In the genomic region with DNA sequence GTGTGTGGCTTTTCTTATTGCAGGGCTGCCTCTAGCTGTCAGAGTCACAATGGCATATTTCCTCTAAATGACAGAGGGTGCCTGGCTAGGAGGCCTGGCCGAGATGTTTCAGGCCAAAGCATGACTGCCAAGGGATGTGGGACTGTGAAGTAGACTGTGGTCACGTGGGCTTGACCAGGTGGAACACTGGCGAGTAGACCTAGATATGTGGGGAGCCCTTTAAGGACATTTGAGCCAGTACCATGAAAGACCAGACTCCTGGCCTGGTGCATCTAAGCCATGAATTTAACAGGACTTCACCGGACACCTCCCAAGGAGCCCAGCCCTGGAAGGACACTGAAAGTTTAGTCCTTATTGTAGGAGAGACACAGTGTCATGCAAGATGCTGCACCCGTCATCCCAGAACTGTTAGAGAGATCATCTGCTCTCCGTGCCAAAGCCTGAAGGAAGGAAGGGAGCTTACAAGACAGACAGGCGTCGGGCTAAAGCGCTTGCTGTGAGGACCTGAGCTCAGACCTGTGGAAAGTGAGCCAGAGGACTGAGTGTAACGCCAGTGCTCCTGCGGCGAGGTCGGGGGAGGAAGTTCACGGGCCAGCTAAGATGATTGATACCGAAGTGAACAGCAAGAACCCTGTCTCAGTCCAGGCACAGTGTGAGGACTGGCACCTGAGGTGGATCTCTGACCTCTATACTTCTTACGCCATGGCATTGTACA, we compare ENCODE assay signal across 14 mouse cellular contexts. TPM values are rescaled to one million over a fixed set of nuclear protein-coding genes. Genes with fewer than 3 reads are reported as not detected.
DNase-seq lines count a peak whose midpoint lies in the region; ATAC-seq and TF ChIP-seq lines count a peak whose summit lies in the region.
"Had no signal": no experiment of that assay in that cellular context is flagged by ENCODE, and none has a peak within 500 bp of the region (broad histone marks: within the 10 kb centered on the region; RNA-seq: fewer than 3 reads in every experiment).

No protein-coding gene starts in this region.

- no peaks in the 10 kb centered on the region for H3K27me3 ChIP-seq in forebrain, postnatal 0 days (ENCODE audit: insufficient read depth, low read length)
- H3K27me3 ChIP-seq in neural tube, embryonic 12.5 days (replicated peaks), result 0 out of 2 replicates have a peak, but pooled peaks cover 13% of the 10 kb centered on the region

- H3K4me2 ChIP-seq in forebrain, postnatal 0 days (ENCODE audit: low read depth), result peak overlapping the region; percentile 83
- H3K4me2 ChIP-seq in neural tube, embryonic 12.5 days (replicated peaks), result peak overlapping the region; percentile 96

- H3K4me3 ChIP-seq in left cerebral cortex, adult 2 months, result peak overlapping the region; percentile 78; the same call in 1 of the 2 replicates
- no peak overlapping the region for H3K4me3 ChIP-seq in forebrain, postnatal 0 days (ENCODE audit: low read depth, low read length)
- no peak overlapping the region for H3K4me3 ChIP-seq in neural tube, embryonic 12.5 days
- H3K4me3 ChIP-seq: erythroblast, embryonic 14.5 days had no signal

- no peaks in the 10 kb centered on the region for H3K9me3 ChIP-seq in forebrain, postnatal 0 days (ENCODE audit: low read length)
- no peaks in the 10 kb centered on the region for H3K9me3 ChIP-seq in neural tube, embryonic 12.5 days
- H3K9me3 ChIP-seq: liver, embryonic 12.5 days had no signal

- intact Hi-C loops in left cerebral cortex, adult 2 months (cut with DNase I), result loop anchor here (2.0 kb wide), 1 partner anchor 33 kb away; no protein-coding TSS in a partner anchor
- intact Hi-C loops in left cerebral cortex, postnatal 36 days (cut with DNase I), result loop anchor here (5.0 kb wide), 1 partner anchor 302 kb away; no protein-coding TSS in a partner anchor

- H3K27ac ChIP-seq in left cerebral cortex, adult 2 months, result no peak overlapping the region
- H3K27ac ChIP-seq in forebrain, postnatal 0 days (ENCODE audit: low read depth, low read length), result no peak overlapping the region
- no peak overlapping the region for H3K27ac ChIP-seq in neural tube, embryonic 12.5 days
- H3K27ac ChIP-seq: liver, embryonic 12.5 days had no signal

- no peak overlapping the region for H3K9ac ChIP-seq in forebrain, postnatal 0 days
- H3K9ac ChIP-seq in neural tube, embryonic 12.5 days, result 0 out of 2 replicates have a peak overlapping the region, but pooled peaks have one; percentile 85

- 88% methylated on average over 16 of the region's 16 CpGs for WGBS in forebrain, postnatal 0 days
- WGBS in neural tube, embryonic 12.5 days, result 83% methylated on average over 16 of the region's 16 CpGs

- TF ChIP-seq CTCF in left cerebral cortex, adult 2 months (IDR thresholded peaks at IDR 0.05), result no peak
- TF ChIP-seq CTCF in forebrain, postnatal 0 days (IDR thresholded peaks at IDR 0.05; ENCODE audit: low read depth), result no peak

- ATAC-seq in forebrain, postnatal 0 days, result no peak
- no peak for ATAC-seq in neural tube, embryonic 12.5 days (ENCODE audit: low FRiP score, low read depth)
- ATAC-seq: liver, embryonic 12.5 days had no signal

- H3K4me1 ChIP-seq in forebrain, postnatal 0 days (ENCODE audit: insufficient read depth), result peaks cover 16% of the 10 kb centered on the region; the same call in 1 of the 2 replicates
- H3K4me1 ChIP-seq in neural tube, embryonic 12.5 days, result peaks cover 29% of the 10 kb centered on the region

- H3K36me3 ChIP-seq in forebrain, postnatal 0 days (ENCODE audit: insufficient read depth), result peaks cover 2% of the 10 kb centered on the region
- no peaks in the 10 kb centered on the region for H3K36me3 ChIP-seq in neural tube, embryonic 12.5 days

- DNase-seq in left cerebral cortex, adult 2 months (ENCODE audit: extremely low spot score in 1 of 2, low spot score in 2 of 2), result no peak
- DNase-seq in left cerebral cortex, postnatal 36 days (ENCODE audit: low spot score in 2 of 2), result no peak
- DNase-seq in cerebellum, adult 8-10 months, result peak; percentile 75
- no peak for DNase-seq in forebrain, postnatal 0 days
- DNase-seq in frontal cortex, postnatal 25 days (ENCODE audit: low spot score in 2 of 2), result no peak
- DNase-seq in left cerebral cortex, adult 8-10 months (ENCODE audit: low spot score in 2 of 2), result no peak
- DNase-seq: kidney, adult 18-20 months; lung, postnatal 4 days had no signal

RNA-seq across cellular contexts. Expression of a gene that starts 2.2 kb away (rescaled TPM):
- 100 to 1,000 TPM; 300 to 307 TPM for total RNA-seq in left cerebral cortex, adult 2 months (2021)
- total RNA-seq in left cerebral cortex, postnatal 36 days (2021), result 100 to 1,000 TPM; 295 to 323 TPM
- 191 and 193 TPM in 2 replicates for total RNA-seq in forebrain, postnatal 0 days (2014; rRNA removed)
- polyA plus RNA-seq in forebrain, postnatal 0 days (2015; fragmentation: Nextera tagmentation; extraction: Ambion mirVana), result 411 and 466 TPM in 2 replicates
- 191 and 213 TPM in 2 replicates for polyA plus RNA-seq in neural tube, embryonic 12.5 days (2016; fragmentation: Nextera tagmentation; extraction: Ambion mirVana)
- total RNA-seq in left cerebral cortex, adult 8-10 months (2022), result 100 to 1,000 TPM; 281 to 320 (median 303) TPM

RNA-seq across cellular contexts. Expression of a gene that starts 21.4 kb away (rescaled TPM):
- not detected for total RNA-seq in left cerebral cortex, adult 2 months (2021)
- not detected for total RNA-seq in left cerebral cortex, postnatal 36 days (2021)
- total RNA-seq in forebrain, postnatal 0 days (2014; rRNA removed), result not detected in 2 replicates
- polyA plus RNA-seq in forebrain, postnatal 0 days (2015; fragmentation: Nextera tagmentation; extraction: Ambion mirVana), result not detected in 2 replicates
- 0.24 and 1.7 TPM in 2 replicates for polyA plus RNA-seq in neural tube, embryonic 12.5 days (2016; fragmentation: Nextera tagmentation; extraction: Ambion mirVana)
- total RNA-seq in left cerebral cortex, adult 8-10 months (2022), result not detected
- total RNA-seq: adrenal gland, adult 18-20 months; common myeloid progenitor, adult 5-6 weeks; layer of hippocampus, postnatal 10 days had no signal
- polyA plus RNA-seq: erythroblast, embryonic 14.5 days had no signal

RNA-seq across cellular contexts. Expression of a gene that starts 27.9 kb away (rescaled TPM):
- total RNA-seq in left cerebral cortex, adult 2 months (2021), result 1 to 10 TPM; 2.1 to 2.6 TPM
- total RNA-seq in left cerebral cortex, postnatal 36 days (2021), result 1 to 10 TPM; 1.4 to 2.0 TPM
- total RNA-seq in forebrain, postnatal 0 days (2014; rRNA removed), result 0.08 and 0.71 TPM in 2 replicates
- 0.50 and 0.69 TPM in 2 replicates for polyA plus RNA-seq in forebrain, postnatal 0 days (2015; fragmentation: Nextera tagmentation; extraction: Ambion mirVana)
- polyA plus RNA-seq in neural tube, embryonic 12.5 days (2016; fragmentation: Nextera tagmentation; extraction: Ambion mirVana), result 0.32 and 0.55 TPM in 2 replicates
- 1 to 10 TPM; 2.1 to 3.2 (median 2.6) TPM for total RNA-seq in left cerebral cortex, adult 8-10 months (2022)
